Mouse (Mus musculus) intestine, embryonic 15.5 days (tissue): ENCODE data around the gene Ostc. TPM values are rescaled to one million over a fixed set of nuclear protein-coding genes. Genes with fewer than 3 reads are reported as not detected.

Experiments used
- ATAC-seq: fragments of 200-750 bp; cut with Nextera tagmentation; 2 replicates; pipeline ENCODE4 v1.8.0; 2017; ENCODE audit warnings: moderate TSS enrichment, moderate library complexity
- H3K27ac ChIP-seq: fragments of 300-500 bp; sonication (generic); 2 replicates; pipeline ENCODE4 v1.5.1; 2015; ENCODE audit warnings: mild to moderate bottlenecking, inconsistent platforms
- H3K27me3 ChIP-seq: fragments of 300-500 bp; sonication (generic); replicated peaks from 2 replicates; pipeline ENCODE4 v1.6.1; 2015; ENCODE audit warnings: inconsistent platforms
- H3K36me3 ChIP-seq: fragments of 300-500 bp; sonication (generic); 2 replicates; pipeline ENCODE4 v1.6.1; 2015; ENCODE audit warnings: inconsistent platforms
- H3K4me1 ChIP-seq: fragments of 300-500 bp; sonication (generic); replicated peaks from 2 replicates; pipeline ENCODE4 v1.6.1; 2015; ENCODE audit warnings: inconsistent platforms
- H3K4me2 ChIP-seq: fragments of 300-500 bp; sonication (generic); replicated peaks from 2 replicates; pipeline ENCODE4 v1.6.1; 2015; ENCODE audit warnings: mild to moderate bottlenecking, inconsistent platforms
- H3K4me3 ChIP-seq: fragments of 300-500 bp; sonication (generic); replicated peaks from 2 replicates; pipeline ENCODE4 v1.5.1; 2015; ENCODE audit warnings: inconsistent platforms
- H3K9ac ChIP-seq: fragments of 300-500 bp; sonication (generic); 2 replicates; pipeline ENCODE4 v1.6.1; 2015; ENCODE audit warnings: inconsistent platforms
- H3K9me3 ChIP-seq: fragments of 300-500 bp; sonication (generic); 2 replicates; pipeline ENCODE4 v1.6.1; 2016; ENCODE audit warnings: inconsistent platforms
- WGBS: fragments of 180-500 bp; shearing (Covaris S2); methylation state at CpG from one replicate; pipeline ENCODE4 v1.1.7; 2015; 5-methylcytosine and 5-hydroxymethylcytosine counted together
- polyA plus RNA-seq: library from polyadenylated mRNA; unstranded; fragments of >200 nt; fragmentation: Nextera tagmentation; extraction: Ambion mirVana; gene quantifications from 2 replicates; pipeline ENCODE4 v1.2.1, GENCODE M21; 2015

Gene Ostc
- polyA plus RNA-seq, 1 experiment from 2014 or later = 398 TPM

DNA sequence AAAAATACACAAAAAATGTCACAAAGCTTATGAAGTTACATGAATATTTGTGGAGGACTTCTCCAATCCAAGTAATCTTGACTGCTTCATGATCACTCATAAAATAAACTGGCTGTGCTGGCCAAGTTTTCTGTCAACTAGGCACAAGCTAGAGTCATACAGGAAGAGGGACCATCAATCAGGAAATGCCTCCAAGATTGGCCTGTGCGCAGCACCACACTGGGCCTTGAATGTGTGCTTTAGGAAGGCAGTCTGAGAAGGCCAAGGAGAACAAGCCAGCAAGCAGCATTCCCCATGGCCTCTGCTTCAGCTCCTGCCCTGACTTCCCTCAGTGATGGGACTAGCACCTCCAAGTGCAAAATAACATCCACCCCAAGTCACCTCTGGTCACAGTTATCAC, 17.8 kb upstream of the Ostc start:
- Histone ChIP-seq H3K4me2 (no peak overlapping the region), H3K9me3 (no peaks in the 10 kb centered on the region), H3K4me3 (no peak overlapping the region), H3K27ac (no peak overlapping the region), H3K36me3 (peaks cover 25% of the 10 kb centered on the region), H3K4me1 (peaks cover 10% of the 10 kb centered on the region; the same call in 1 of the 2 replicates), H3K27me3 (no peaks in the 10 kb centered on the region), H3K9ac (no peak overlapping the region)
- 85% methylated on average over 1 of the region's 1 CpGs for WGBS
- no peak for ATAC-seq

DNA sequence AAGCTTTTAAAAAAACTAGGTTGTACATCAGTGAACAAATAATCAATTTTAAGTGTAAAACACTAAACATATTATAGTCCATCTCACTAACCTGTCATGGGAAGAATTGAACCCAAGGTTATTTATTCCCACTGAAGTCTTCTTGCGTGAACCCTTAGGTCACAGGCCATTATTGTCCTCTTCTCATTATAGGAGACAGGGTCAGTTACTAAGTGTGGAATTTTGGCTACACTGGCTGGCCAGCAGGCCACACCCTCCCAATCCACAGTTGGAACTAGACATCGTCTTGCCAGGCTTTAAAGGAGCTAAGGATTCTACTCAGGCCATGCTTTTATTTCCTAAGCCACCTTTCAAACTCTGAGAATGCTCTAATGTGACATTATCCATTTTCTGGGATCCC, 16.5 kb upstream of the Ostc start:
- 76% methylated on average over 2 of the region's 2 CpGs for WGBS
- Histone ChIP-seq H3K4me2 (no peak overlapping the region), H3K9me3 (no peaks in the 10 kb centered on the region), H3K36me3 (peaks cover 25% of the 10 kb centered on the region), H3K9ac (no peak overlapping the region), H3K27me3 (no peaks in the 10 kb centered on the region), H3K4me1 (peaks cover 10% of the 10 kb centered on the region; the same call in 1 of the 2 replicates), H3K4me3 (no peak overlapping the region), H3K27ac (no peak overlapping the region)
- no peak for ATAC-seq

DNA sequence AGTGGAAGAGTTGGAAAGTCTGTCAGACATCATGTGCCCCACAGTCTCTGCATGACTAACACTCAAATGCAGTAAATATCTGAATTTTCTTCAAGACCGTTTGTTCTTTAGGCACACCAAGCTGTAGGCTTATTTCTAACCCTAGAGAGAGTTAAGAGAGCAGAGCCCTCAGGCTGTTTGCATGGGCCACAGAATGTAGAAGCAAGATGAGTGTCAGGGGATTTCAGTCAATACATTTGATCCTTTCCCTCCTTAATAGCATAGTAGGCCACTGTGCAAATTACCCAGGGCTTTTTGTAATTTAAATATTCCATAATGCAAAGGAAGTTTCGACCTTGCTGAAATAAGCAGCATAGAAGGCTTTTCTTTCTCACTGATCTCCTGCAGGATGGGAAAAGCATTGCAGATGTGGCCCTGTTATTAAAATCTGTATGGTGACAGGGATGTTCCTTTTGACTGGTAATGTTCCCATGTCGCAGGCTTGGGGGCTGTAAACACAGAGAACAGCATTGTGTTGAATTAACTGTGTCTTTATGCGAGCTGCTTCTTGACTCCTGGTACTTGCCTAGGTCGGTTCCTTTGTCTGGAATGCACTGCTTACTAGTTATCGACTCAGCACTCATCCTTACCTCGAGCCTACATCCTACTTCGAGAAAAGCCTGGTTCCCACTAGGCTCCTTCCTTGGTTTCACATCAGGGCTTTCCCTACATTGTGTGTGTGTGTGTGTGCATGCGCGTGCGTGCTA, 13.7 kb upstream of the Ostc start:
- 74% methylated on average over 11 of the region's 11 CpGs for WGBS
- Histone ChIP-seq H3K9me3 (no peaks in the 10 kb centered on the region), H3K27me3 (no peaks in the 10 kb centered on the region), H3K4me2 (no peak overlapping the region), H3K4me1 (0 out of 2 replicates have a peak, but pooled peaks cover under 1% of the 10 kb centered on the region), H3K27ac (no peak overlapping the region), H3K36me3 (peaks cover 17% of the 10 kb centered on the region), H3K9ac (no peak overlapping the region), H3K4me3 (no peak overlapping the region)
- ATAC-seq = no peak

DNA sequence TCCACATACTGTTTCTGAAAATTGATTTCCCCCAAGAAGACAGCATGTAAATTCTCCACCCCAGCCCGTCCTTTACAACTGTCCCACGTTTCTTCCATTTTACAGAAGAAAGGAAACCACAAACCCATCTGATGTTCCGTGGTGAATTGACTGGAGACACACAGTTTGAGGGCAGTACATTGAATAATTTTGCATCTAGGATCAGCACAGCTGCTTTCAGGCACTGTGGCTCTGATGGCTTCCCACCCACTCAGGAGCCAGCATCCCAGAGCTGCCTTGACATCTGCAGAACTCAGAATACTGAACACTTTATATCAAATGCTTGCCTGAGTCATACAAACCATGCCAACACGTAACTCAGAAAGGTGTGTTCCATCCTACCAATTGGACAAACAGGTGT, 11.0 kb upstream of the Ostc start:
- Histone ChIP-seq H3K4me1 (no peaks in the 10 kb centered on the region), H3K27me3 (no peaks in the 10 kb centered on the region), H3K9ac (no peak overlapping the region), H3K4me3 (no peak overlapping the region), H3K4me2 (no peak overlapping the region), H3K9me3 (no peaks in the 10 kb centered on the region), H3K36me3 (no peaks in the 10 kb centered on the region), H3K27ac (no peak overlapping the region)
- WGBS = 91% methylated on average over 4 of the region's 4 CpGs
- ATAC-seq = no peak

DNA sequence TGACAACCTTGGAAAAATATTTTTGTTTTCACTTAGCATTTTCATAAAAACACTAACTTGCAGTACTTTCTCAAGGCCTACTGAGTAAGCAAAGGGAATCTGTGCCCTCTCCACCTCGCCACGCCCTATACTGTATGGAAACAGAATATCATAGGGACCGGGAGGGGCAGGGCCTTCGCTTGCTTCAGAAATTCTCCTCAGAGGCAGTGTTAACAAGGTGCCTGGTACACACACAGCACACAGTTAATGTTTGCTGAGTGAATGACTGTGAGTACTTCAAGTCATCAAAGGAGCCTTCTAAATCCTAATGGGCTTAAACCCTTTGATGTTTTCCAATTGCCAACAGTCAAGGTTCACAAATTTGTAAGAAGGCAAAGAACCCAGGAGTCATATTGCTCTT, 9.6 kb upstream of the Ostc start:
- no peaks in the 10 kb centered on the region for H3K36me3 ChIP-seq
- no peak for ATAC-seq
- H3K4me1 ChIP-seq = no peaks in the 10 kb centered on the region
- H3K4me3 ChIP-seq = no peak overlapping the region
- H3K27me3 ChIP-seq = no peaks in the 10 kb centered on the region
- H3K9ac ChIP-seq = no peak overlapping the region
- no peak overlapping the region for H3K4me2 ChIP-seq
- H3K9me3 ChIP-seq = no peaks in the 10 kb centered on the region
- H3K27ac ChIP-seq = no peak overlapping the region
- WGBS = 69% methylated on average over 4 of the region's 4 CpGs

DNA sequence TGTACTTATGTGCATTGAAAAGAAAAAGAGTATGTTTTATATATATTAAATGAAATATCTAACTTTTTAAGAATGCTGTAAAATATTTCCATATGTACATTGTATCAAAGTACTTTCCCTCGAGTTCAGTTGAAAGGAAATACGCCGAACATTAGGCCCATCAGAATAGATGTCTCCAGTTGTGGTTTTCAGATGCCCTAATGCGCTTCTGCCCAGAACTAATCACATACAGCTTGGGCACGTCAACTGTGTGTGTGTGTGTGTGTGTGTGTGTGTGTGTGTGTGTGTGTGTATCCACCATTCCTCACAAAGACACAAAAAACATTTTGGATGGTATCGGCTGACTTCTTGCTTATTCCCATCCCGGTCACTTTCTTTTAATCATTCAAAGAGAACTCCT, 7.3 kb upstream of the Ostc start:
- 89% methylated on average over 7 of the region's 7 CpGs for WGBS
- H3K9ac ChIP-seq = no peak overlapping the region
- no peaks in the 10 kb centered on the region for H3K27me3 ChIP-seq
- no peaks in the 10 kb centered on the region for H3K36me3 ChIP-seq
- H3K4me3 ChIP-seq = no peak overlapping the region
- H3K27ac ChIP-seq = no peak overlapping the region
- H3K4me1 ChIP-seq = no peaks in the 10 kb centered on the region
- ATAC-seq = no peak
- no peaks in the 10 kb centered on the region for H3K9me3 ChIP-seq
- H3K4me2 ChIP-seq = no peak overlapping the region

DNA sequence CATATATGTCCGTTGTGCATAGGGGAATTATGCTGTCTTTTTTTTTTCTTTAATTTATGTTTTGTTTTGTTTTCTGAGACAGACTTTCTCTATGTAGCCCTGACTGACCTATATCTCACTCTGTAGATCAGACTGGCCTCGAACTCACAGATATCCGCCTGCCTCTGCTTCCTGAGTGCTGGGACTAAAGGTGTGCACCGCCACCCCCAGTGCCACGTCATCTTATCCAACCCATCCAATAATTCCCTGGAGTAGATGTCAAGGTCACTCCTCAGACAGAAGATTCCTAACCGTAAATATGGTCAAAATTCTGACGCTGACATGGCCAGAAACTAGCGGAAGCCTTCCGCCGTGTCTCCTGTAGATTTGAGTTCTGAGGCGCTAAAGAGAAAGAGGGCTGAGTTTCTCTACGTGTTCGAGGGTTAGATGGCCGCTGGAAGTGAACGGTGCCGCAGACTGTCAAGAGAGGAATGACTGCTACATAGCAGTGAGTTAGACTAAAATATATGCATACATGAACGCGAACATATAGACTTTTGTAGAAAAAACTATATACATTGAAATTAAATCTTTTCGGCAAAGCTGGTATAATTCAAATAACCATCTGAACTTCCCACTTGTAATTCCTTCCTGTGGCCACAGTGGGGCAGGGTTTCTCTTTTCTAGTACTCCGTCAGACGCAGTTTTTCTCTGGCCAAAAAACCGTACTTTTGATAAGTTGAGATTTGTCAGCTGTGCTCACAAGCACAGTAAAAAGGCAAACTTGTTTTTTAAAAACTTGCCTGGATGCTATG, 5.7 kb upstream of the Ostc start:
- Histone ChIP-seq H3K9ac (peak overlapping the region; percentile 18; the same call in 1 of the 2 replicates), H3K4me2 (peak overlapping the region; percentile 56), H3K27ac (no peak overlapping the region), H3K4me3 (peak overlapping the region; percentile 30), H3K9me3 (no peaks in the 10 kb centered on the region), H3K36me3 (no peaks in the 10 kb centered on the region), H3K27me3 (no peaks in the 10 kb centered on the region), H3K4me1 (no peaks in the 10 kb centered on the region)
- peak; percentile 62 for ATAC-seq
- WGBS = 14% methylated on average over 22 of the region's 22 CpGs

DNA sequence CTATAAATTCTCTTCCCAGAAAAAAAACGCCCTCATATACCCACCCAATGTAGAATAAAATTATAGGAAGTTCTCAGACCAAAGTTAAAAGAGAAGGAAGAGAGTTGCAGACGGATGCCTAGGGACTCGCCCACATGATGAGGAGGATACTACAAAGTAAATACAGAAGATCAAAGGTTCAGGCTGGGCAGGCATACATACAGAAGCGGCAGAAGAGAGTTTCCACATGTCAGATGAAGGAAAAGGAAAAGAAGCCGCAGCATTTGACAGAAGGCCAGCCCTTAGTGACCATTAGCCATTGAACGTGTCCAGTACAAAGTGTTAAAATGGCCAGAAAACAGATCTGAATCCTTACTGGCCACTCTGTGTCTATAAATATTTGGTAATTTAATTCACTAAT, 3.6 kb upstream of the Ostc start:
- peaks cover 2% of the 10 kb centered on the region for H3K4me1 ChIP-seq
- no peak overlapping the region for H3K4me3 ChIP-seq
- H3K27ac ChIP-seq = no peak overlapping the region
- H3K36me3 ChIP-seq = no peaks in the 10 kb centered on the region
- WGBS = 43% methylated on average over 6 of the region's 6 CpGs
- no peak for ATAC-seq
- H3K9me3 ChIP-seq = no peaks in the 10 kb centered on the region
- no peaks in the 10 kb centered on the region for H3K27me3 ChIP-seq
- no peak overlapping the region for H3K9ac ChIP-seq
- H3K4me2 ChIP-seq = no peak overlapping the region

DNA sequence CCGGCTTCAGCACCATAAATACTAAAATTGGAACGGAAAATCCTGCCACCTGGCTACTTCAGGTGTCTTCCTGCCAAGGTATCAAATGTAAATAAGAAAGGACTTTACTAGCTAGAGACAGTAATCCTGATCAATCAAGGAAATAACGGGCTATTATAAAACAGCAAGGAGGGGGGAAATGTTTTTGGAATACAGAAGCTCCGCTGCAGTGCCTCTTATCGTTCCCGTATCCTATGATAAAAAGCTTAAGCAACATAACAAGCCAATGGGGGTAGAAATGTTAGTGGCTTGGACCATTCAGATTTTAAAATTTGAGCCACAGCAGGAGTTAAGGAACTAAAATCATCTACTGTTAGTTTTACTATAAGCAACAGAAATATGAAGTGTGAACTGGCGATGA, 859 bp upstream of the Ostc start:
- no peak overlapping the region for H3K27ac ChIP-seq
- peak overlapping the region; percentile 21 for H3K4me3 ChIP-seq
- H3K36me3 ChIP-seq = no peaks in the 10 kb centered on the region
- no peak overlapping the region for H3K9ac ChIP-seq
- 48% methylated on average over 7 of the region's 7 CpGs for WGBS
- H3K27me3 ChIP-seq = no peaks in the 10 kb centered on the region
- H3K4me2 ChIP-seq = peak overlapping the region; percentile 75
- H3K9me3 ChIP-seq = no peaks in the 10 kb centered on the region
- H3K4me1 ChIP-seq = peaks cover 7% of the 10 kb centered on the region
- no peak for ATAC-seq

DNA sequence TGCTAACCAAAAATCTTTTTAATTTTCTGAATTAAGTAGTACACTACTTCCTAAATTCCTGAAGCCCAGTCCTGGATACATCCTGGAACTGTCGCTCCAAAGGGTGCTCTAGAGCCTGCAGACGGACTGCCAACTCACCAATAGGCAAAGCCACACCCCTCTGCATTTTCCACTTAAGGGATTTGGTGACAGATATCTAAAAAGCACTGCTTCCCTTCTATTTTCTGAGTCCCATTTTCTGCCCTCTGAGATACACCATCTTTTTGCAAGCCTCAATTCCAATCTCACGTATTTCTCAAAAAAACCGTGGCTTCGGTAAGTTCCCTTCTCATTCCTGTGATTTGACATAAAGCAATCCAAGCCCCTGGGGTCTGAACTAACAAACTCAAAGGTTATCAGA, 715 bp downstream of the Ostc start:
- ATAC-seq = 0 out of 2 replicates have a peak, but pooled peaks have one; percentile 29
- WGBS = under 1% methylated on average over 5 of the region's 5 CpGs

DNA sequence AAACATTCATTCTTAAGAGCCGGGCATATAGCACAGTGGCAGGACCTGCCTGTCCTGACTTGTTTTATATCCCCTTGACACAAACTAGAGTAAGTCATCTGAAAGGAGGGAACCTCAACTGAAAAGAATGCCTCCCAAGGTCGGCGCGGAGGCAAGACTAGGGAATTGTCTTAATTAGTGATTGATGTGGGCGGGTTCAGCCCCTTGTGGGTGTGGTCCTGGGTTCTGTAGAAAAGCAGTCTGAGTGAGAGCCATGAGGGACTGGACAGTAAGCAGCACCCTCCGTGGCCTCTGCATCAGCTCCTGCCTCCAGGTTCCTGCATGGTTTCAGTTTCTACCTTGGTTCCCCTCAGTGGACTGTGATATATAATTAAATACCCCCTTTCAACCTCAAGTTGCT, 7.0 kb downstream of the Ostc start:
- Histone ChIP-seq H3K4me3 (no peak overlapping the region), H3K4me1 (no peaks in the 10 kb centered on the region), H3K27me3 (no peaks in the 10 kb centered on the region), H3K27ac (no peak overlapping the region), H3K36me3 (peaks cover 17% of the 10 kb centered on the region), H3K9me3 (no peaks in the 10 kb centered on the region), H3K9ac (no peak overlapping the region), H3K4me2 (no peak overlapping the region)
- WGBS = 73% methylated on average over 6 of the region's 6 CpGs
- no peak for ATAC-seq

More for the DNA sequence above, 715 bp downstream of the Ostc start:
- peak overlapping the region; percentile 85 for H3K4me3 ChIP-seq
- H3K4me2 ChIP-seq = peak overlapping the region; percentile 75
- no peaks in the 10 kb centered on the region for H3K36me3 ChIP-seq
- no peaks in the 10 kb centered on the region for H3K27me3 ChIP-seq
- H3K9ac ChIP-seq = peak overlapping the region; percentile 84
- no peaks in the 10 kb centered on the region for H3K9me3 ChIP-seq
- H3K27ac ChIP-seq = peak overlapping the region; percentile 85
- peaks cover 7% of the 10 kb centered on the region for H3K4me1 ChIP-seq

DNA sequence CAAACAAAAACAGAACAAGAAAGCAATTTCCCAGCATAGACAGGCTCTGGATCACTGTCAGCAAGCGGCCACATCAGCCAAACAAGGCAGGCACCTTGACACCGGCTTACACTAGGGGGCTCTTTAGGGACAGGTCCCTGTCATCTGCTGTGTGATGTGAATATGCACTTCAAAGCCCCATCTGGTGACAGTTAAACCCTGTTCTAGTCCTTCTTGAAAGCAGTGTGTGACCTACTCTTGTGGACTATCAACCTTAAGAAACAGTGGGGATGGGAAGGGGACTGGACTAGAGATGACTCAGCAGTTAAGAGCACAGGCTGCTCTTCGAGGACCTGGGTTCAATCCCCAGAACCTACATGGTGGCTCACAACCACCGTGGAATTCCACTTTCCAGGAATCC, 11.6 kb downstream of the Ostc start:
- WGBS = 86% methylated on average over 4 of the region's 4 CpGs
- Histone ChIP-seq H3K4me1 (no peaks in the 10 kb centered on the region), H3K4me2 (no peak overlapping the region), H3K4me3 (no peak overlapping the region), H3K9ac (no peak overlapping the region), H3K27ac (no peak overlapping the region), H3K9me3 (no peaks in the 10 kb centered on the region), H3K27me3 (no peaks in the 10 kb centered on the region), H3K36me3 (peaks cover 25% of the 10 kb centered on the region)
- ATAC-seq = no peak
